Mouse (Mus musculus) lung, adult 2 months (tissue): ENCODE data around the gene 9230104L09Rik.

Source experiments
- CTCF ChIP-seq: fragments of 200-500 bp; IDR thresholded peaks from 2 replicates; pipeline ENCODE4 v1.5.1; 2011; ENCODE audit warnings: mild to moderate bottlenecking, low read length, control low read depth; ENCODE audit not compliant: insufficient read depth
- POLR2A ChIP-seq: fragments of 200-500 bp; IDR thresholded peaks from 2 replicates; pipeline ENCODE4 v1.6.1; 2011; ENCODE audit warnings: low read depth, mild to moderate bottlenecking, control low read depth, low read length, borderline replicate concordance; ENCODE audit errors: extremely low read depth

GRCm38 (mm10) chr2:148806696-148807095 is 58.1 kb downstream of the 9230104L09Rik start:
- no peak for TF ChIP-seq POLR2A
- TF ChIP-seq CTCF, result no peak
